Mouse (Mus musculus) cerebellum, adult 2 months (tissue): ENCODE measurements at regions not wholly inside any gene's neighbourhood (a gene's known extent, or its start where the extent isn't known, plus 50 kb on each side); places are given as distances from the start of the nearest gene placed in this dataset.

ENCODE experiments used
- CTCF ChIP-seq: fragments of 200-500 bp; IDR thresholded peaks from 2 replicates; pipeline ENCODE4 v1.5.1; 2011; ENCODE audit warnings: low read depth, mild to moderate bottlenecking, control low read depth, low read length, moderate library complexity, borderline replicate concordance; ENCODE audit not compliant: insufficient read depth
- POLR2A ChIP-seq: fragments of 200-500 bp; IDR thresholded peaks from 2 replicates; pipeline ENCODE4 v1.6.1; 2011; ENCODE audit warnings: low read length, control low read depth, borderline replicate concordance; ENCODE audit not compliant: insufficient read depth

DNA sequence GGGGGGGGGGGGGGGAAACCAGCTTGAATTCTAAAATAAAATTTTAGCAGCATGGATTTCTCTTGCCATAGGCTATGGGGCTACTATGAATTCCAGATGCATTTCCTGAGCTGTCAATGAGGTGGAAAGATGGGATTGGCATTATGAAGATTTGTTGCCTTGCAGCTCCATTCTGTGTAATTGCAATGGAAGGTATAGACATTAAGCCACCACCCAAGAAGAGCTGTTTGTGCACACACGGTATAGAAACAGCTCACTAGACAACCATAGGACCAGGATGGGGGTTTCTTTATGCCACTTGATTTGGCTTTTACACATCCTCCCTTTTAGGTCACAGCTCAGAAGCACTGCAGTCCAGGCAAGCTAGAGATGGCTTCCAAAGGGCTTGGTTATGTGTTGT, 247.8 kb downstream of the Satb1 start:
- TF ChIP-seq CTCF (no peak), POLR2A (no peak)
